Mouse (Mus musculus): ENCODE measurements at regions not wholly inside any gene's neighbourhood (a gene's known extent, or its start where the extent isn't known, plus 50 kb on each side); places are given as distances from the start of the nearest gene placed in this dataset.

DNA sequence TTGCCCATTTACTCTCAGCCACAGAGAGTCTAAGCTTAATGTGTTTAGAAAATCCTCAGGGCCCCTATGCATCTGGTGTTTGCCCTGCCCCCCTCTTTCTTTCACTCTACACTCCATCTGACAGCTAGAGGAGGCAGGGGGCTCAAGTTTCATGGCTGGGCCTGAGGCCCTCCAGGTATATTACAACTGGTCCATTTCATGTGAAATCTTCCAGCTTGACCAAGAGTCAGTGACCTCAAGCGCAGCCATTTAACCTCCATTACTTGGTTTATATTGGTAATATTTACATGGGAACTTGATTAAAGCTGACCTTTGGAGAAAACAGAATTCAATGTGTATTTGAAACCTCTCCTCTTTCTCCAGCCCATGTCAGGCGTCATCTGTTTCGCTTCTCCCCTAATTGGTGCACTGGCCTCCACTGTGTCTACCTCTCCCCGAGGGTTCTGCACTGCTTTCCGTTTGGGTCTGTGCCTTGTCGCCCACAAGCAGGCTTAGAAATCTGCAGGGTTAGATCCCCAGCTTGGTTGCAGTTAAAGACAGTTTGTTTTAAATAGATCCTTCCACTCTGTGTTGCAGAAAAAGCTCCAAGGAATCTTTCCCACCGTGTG, 327.6 kb upstream of the Npvf start:
- TF ChIP-seq CTCF (IDR thresholded peaks at IDR 0.05; ENCODE audit: extremely low read depth, insufficient read length, insufficient replicate concordance, low read depth, low read length): no peak
- TF ChIP-seq POLR2A (IDR thresholded peaks at IDR 0.05; ENCODE audit: low read depth, low read length): no peak

Measured in small intestine, adult 2 months (tissue).